Mouse (Mus musculus): ENCODE data around the gene Ercc2. TPM values are rescaled to one million over a fixed set of nuclear protein-coding genes. Genes with fewer than 3 reads are reported as not detected.

Gene Ercc2
- total RNA-seq, 2 experiments from 2014 or later = 5.7 to 19.2 TPM

- ATAC-seq (ENCODE audit: poor library complexity, severe bottlenecking) = peak; percentile 83
Measured at GRCm38 (mm10) chr7:19403731-19404296, 22.0 kb downstream of the Ercc2 start, which contains the start of gene Klc3. Gene Klc3 (minus strand): TSS chr7:19404104.

GRCm38 (mm10) chr7:19404476-19404875, 22.7 kb downstream of the Ercc2 start, which contains the start of gene Ckm:
Gene Ckm (plus strand): TSS chr7:19404776.
- no peak for ATAC-seq (ENCODE audit: poor library complexity, severe bottlenecking)

- ATAC-seq (ENCODE audit: poor library complexity, severe bottlenecking) = peak; percentile 96
Measured at GRCm38 (mm10) chr7:19405417-19405816, 23.6 kb downstream of the Ercc2 start.

- ATAC-seq (ENCODE audit: poor library complexity, severe bottlenecking) = no peak
Measured at GRCm38 (mm10) chr7:19409753-19410152, 27.9 kb downstream of the Ercc2 start.

GRCm38 (mm10) chr7:19410766-19411344, 29.0 kb downstream of the Ercc2 start:
- no peak for ATAC-seq (ENCODE audit: poor library complexity, severe bottlenecking)

GRCm38 (mm10) chr7:19411783-19412182, 30.0 kb downstream of the Ercc2 start:
- no peak for ATAC-seq (ENCODE audit: poor library complexity, severe bottlenecking)

- ATAC-seq (ENCODE audit: poor library complexity, severe bottlenecking) = no peak
Measured at GRCm38 (mm10) chr7:19413525-19413924, 31.7 kb downstream of the Ercc2 start.

- peak; percentile 59 for ATAC-seq (ENCODE audit: poor library complexity, severe bottlenecking)
Measured at GRCm38 (mm10) chr7:19416590-19416989, 34.8 kb downstream of the Ercc2 start.

- ATAC-seq (ENCODE audit: poor library complexity, severe bottlenecking) = no peak
Measured at GRCm38 (mm10) chr7:19420121-19420520, 38.3 kb downstream of the Ercc2 start.

- ATAC-seq (ENCODE audit: poor library complexity, severe bottlenecking) = peak; percentile 97
Measured at GRCm38 (mm10) chr7:19420821-19421636, 39.2 kb downstream of the Ercc2 start.

- ATAC-seq (ENCODE audit: poor library complexity, severe bottlenecking) = no peak
Measured at GRCm38 (mm10) chr7:19423083-19423482, 41.3 kb downstream of the Ercc2 start.

GRCm38 (mm10) chr7:19424051-19424450, 42.2 kb downstream of the Ercc2 start:
- no peak for ATAC-seq (ENCODE audit: poor library complexity, severe bottlenecking)

- ATAC-seq (ENCODE audit: poor library complexity, severe bottlenecking) = no peak
Measured at GRCm38 (mm10) chr7:19426349-19426748, 44.5 kb downstream of the Ercc2 start.

- ATAC-seq (ENCODE audit: poor library complexity, severe bottlenecking) = no peak
Measured at GRCm38 (mm10) chr7:19426888-19427287, 45.1 kb downstream of the Ercc2 start.

- no peak for ATAC-seq (ENCODE audit: poor library complexity, severe bottlenecking)
Measured at GRCm38 (mm10) chr7:19427999-19428650, 46.3 kb downstream of the Ercc2 start.

GRCm38 (mm10) chr7:19429726-19430125, 47.9 kb downstream of the Ercc2 start:
- no peak for ATAC-seq (ENCODE audit: poor library complexity, severe bottlenecking)

GRCm38 (mm10) chr7:19430402-19430801, 48.6 kb downstream of the Ercc2 start:
- no peak for ATAC-seq (ENCODE audit: poor library complexity, severe bottlenecking)

- ATAC-seq (ENCODE audit: poor library complexity, severe bottlenecking) = no peak
Measured at GRCm38 (mm10) chr7:19432475-19432874, 50.7 kb downstream of the Ercc2 start.

- no peak for ATAC-seq (ENCODE audit: poor library complexity, severe bottlenecking)
Measured at GRCm38 (mm10) chr7:19436276-19436675, 54.5 kb downstream of the Ercc2 start.

GRCm38 (mm10) chr7:19437048-19437447, 55.2 kb downstream of the Ercc2 start:
- no peak for ATAC-seq (ENCODE audit: poor library complexity, severe bottlenecking)

- no peak for ATAC-seq (ENCODE audit: poor library complexity, severe bottlenecking)
Measured at GRCm38 (mm10) chr7:19441448-19442091, 59.8 kb downstream of the Ercc2 start.

Measured in megakaryocyte, adult 5-6 weeks (primary cell).